Mouse (Mus musculus) bone marrow, adult 2 months (tissue): ENCODE data around the gene Rsad1. TPM values are rescaled to one million over a fixed set of nuclear protein-coding genes. Genes with fewer than 3 reads are reported as not detected.

Source experiments
- H3K27ac ChIP-seq: fragments of 200-500 bp; 2 replicates; pipeline ENCODE4 v1.5.1; 2012; ENCODE audit warnings: low read depth, mild to moderate bottlenecking, control low read depth, inconsistent platforms, low read length; ENCODE audit not compliant: control insufficient read depth, poor library complexity, insufficient read depth
- H3K4me1 ChIP-seq: fragments of 200-500 bp; 2 replicates; pipeline ENCODE4 v1.6.1; 2011; ENCODE audit warnings: low read length; ENCODE audit not compliant: control insufficient read depth, insufficient read depth
- H3K4me3 ChIP-seq: fragments of 200-500 bp; replicated peaks from 2 replicates; pipeline ENCODE3; 2011; ENCODE audit warnings: mild to moderate bottlenecking, low read depth, low read length, control low read depth; ENCODE audit not compliant: control insufficient read depth
- CTCF ChIP-seq: fragments of 200-500 bp; IDR thresholded peaks from 2 replicates; pipeline ENCODE4 v1.5.1; 2011; ENCODE audit warnings: low read length, control low read depth; ENCODE audit not compliant: control insufficient read depth, insufficient read depth
- POLR2A ChIP-seq: fragments of 200-500 bp; IDR thresholded peaks from 2 replicates; pipeline ENCODE4 v1.6.1; 2011; ENCODE audit warnings: low read depth, mild to moderate bottlenecking, control low read depth, low read length, borderline replicate concordance; ENCODE audit not compliant: control insufficient read depth
- WGBS: fragments of 180-500 bp; shearing (Covaris S2); methylation state at CpG from one replicate; pipeline ENCODE4 v1.1.7; 2018; 5-methylcytosine and 5-hydroxymethylcytosine counted together
- polyA plus RNA-seq: library from polyadenylated mRNA; stranded (reverse); fragments of >200 nt; gene quantifications from 2 replicates; pipeline ENCODE4 v1.2.4, GENCODE M21; 2011; ENCODE audit warnings: low replicate concordance; ENCODE audit not compliant: missing spikeins, insufficient read depth, insufficient read length

Gene Rsad1
- polyA plus RNA-seq, 1 experiment, result 1.4 TPM

- WGBS, result 8% methylated on average over 9 of the region's 9 CpGs
- H3K4me1 ChIP-seq, result no peaks in the 10 kb centered on the region; the same call in 1 of the 2 replicates
- no peak overlapping the region for H3K27ac ChIP-seq
- H3K4me3 ChIP-seq, result no peak overlapping the region
- TF ChIP-seq POLR2A (no peak), CTCF (peak; percentile 80)
Measured at GRCm38 (mm10) chr11:94543932-94544331, 5.1 kb downstream of the Rsad1 start.

- WGBS, result 82% methylated on average over 12 of the region's 12 CpGs
- TF ChIP-seq CTCF (no peak), POLR2A (no peak)
- H3K4me1 ChIP-seq, result no peaks in the 10 kb centered on the region; the same call in 1 of the 2 replicates
- no peak overlapping the region for H3K27ac ChIP-seq
- no peak overlapping the region for H3K4me3 ChIP-seq
Measured at GRCm38 (mm10) chr11:94543344-94543743, 5.7 kb downstream of the Rsad1 start.

- Histone ChIP-seq H3K4me3 (no peak overlapping the region), H3K4me1 (no peaks in the 10 kb centered on the region), H3K27ac (no peak overlapping the region)
- WGBS, result 88% methylated on average over 4 of the region's 4 CpGs
- TF ChIP-seq POLR2A (no peak), CTCF (no peak)
Measured at GRCm38 (mm10) chr11:94542400-94542799, 6.7 kb downstream of the Rsad1 start.

- no peak overlapping the region for H3K4me3 ChIP-seq
- WGBS, result 77% methylated on average over 7 of the region's 7 CpGs
- TF ChIP-seq CTCF, result no peak
- no peak for TF ChIP-seq POLR2A
- H3K27ac ChIP-seq, result no peak overlapping the region
- H3K4me1 ChIP-seq, result no peaks in the 10 kb centered on the region
Measured at GRCm38 (mm10) chr11:94539761-94540160, 9.3 kb downstream of the Rsad1 start.

GRCm38 (mm10) chr11:94538733-94539292 is 10.2 kb downstream of the Rsad1 start:
- Histone ChIP-seq H3K27ac (no peak overlapping the region), H3K4me1 (no peaks in the 10 kb centered on the region), H3K4me3 (no peak overlapping the region)
- WGBS, result 74% methylated on average over 8 of the region's 8 CpGs
- TF ChIP-seq CTCF (no peak), POLR2A (no peak)

- no peak for TF ChIP-seq POLR2A
- TF ChIP-seq CTCF, result no peak
- no peak overlapping the region for H3K4me3 ChIP-seq
- no peaks in the 10 kb centered on the region for H3K4me1 ChIP-seq
- no peak overlapping the region for H3K27ac ChIP-seq
- 87% methylated on average over 8 of the region's 8 CpGs for WGBS
Measured at GRCm38 (mm10) chr11:94533171-94533570, 15.9 kb downstream of the Rsad1 start.

GRCm38 (mm10) chr11:94528879-94529278 is 20.2 kb downstream of the Rsad1 start:
- no peak overlapping the region for H3K4me3 ChIP-seq
- H3K27ac ChIP-seq, result no peak overlapping the region
- TF ChIP-seq CTCF, result no peak
- no peak for TF ChIP-seq POLR2A
- H3K4me1 ChIP-seq, result no peaks in the 10 kb centered on the region
- 41% methylated on average over 3 of the region's 3 CpGs for WGBS

- Histone ChIP-seq H3K4me3 (no peak overlapping the region), H3K27ac (no peak overlapping the region), H3K4me1 (no peaks in the 10 kb centered on the region)
- no peak for TF ChIP-seq POLR2A
- TF ChIP-seq CTCF, result no peak
- WGBS, result 64% methylated on average over 9 of the region's 9 CpGs
Measured at GRCm38 (mm10) chr11:94526171-94526879, 22.7 kb downstream of the Rsad1 start.

GRCm38 (mm10) chr11:94521219-94521843 is 27.7 kb downstream of the Rsad1 start, which contains the start of gene Mycbpap:
Gene Mycbpap (minus strand): TSS chr11:94521742.
- Histone ChIP-seq H3K4me3 (peak within 1 kb of the TSS; percentile 61), H3K27ac (no peak within 1 kb of the TSS), H3K4me1 (no peaks in the 10 kb centered on the region)
- no peak for TF ChIP-seq POLR2A
- 5% methylated on average over 42 of the region's 42 CpGs for WGBS
